Mouse (Mus musculus): ENCODE results near the gene Irs2.

GRCm38 (mm10) chr8:11047812-11048211, 39.6 kb upstream of the Irs2 start:
- TF ChIP-seq EP300 (IDR thresholded peaks at IDR 0.05) (no peak), CTCF (IDR thresholded peaks at IDR 0.05) (no peak)

Measured in lung, postnatal 0 days (tissue).